Mouse (Mus musculus) urinary bladder, postnatal 25 days (tissue): ENCODE measurements around the gene Zfp941.

Experiments used
- DNase-seq: peaks from one replicate; pipeline ENCODE4 v3.0.0; 2022; ENCODE audit warnings: low spot score

Gene Zfp941

GRCm38 (mm10) chr7:140840750-140841735, 19.1 kb upstream of the Zfp941 start:
- no peak for DNase-seq

- DNase-seq: no peak
These were observed 17.6 kb upstream of the Zfp941 start for GRCm38 (mm10) chr7:140839556-140839955.

GRCm38 (mm10) chr7:140836243-140837115, 14.5 kb upstream of the Zfp941 start:
- DNase-seq: no peak

- no peak for DNase-seq
These were observed 13.7 kb upstream of the Zfp941 start for GRCm38 (mm10) chr7:140835758-140836087.

GRCm38 (mm10) chr7:140834968-140835757, 13.2 kb upstream of the Zfp941 start, which contains the start of gene Urah:
Gene Urah (plus strand): TSS chr7:140835018.
- DNase-seq: peak; percentile 44

- DNase-seq: peak; percentile 2
These were observed 11.4 kb upstream of the Zfp941 start for GRCm38 (mm10) chr7:140833341-140833740.

- peak; percentile 5 for DNase-seq
These were observed 9.5 kb upstream of the Zfp941 start for GRCm38 (mm10) chr7:140831447-140831846.

- no peak for DNase-seq
These were observed 6.3 kb upstream of the Zfp941 start for GRCm38 (mm10) chr7:140828171-140828881.

GRCm38 (mm10) chr7:140822731-140823130, 753 bp upstream of the Zfp941 start:
- DNase-seq: no peak

- no peak for DNase-seq
These were observed 699 bp downstream of the Zfp941 start for GRCm38 (mm10) chr7:140821305-140821652.

- no peak for DNase-seq
These were observed 1.8 kb downstream of the Zfp941 start for GRCm38 (mm10) chr7:140820173-140820572.

GRCm38 (mm10) chr7:140812850-140813249, 9.1 kb downstream of the Zfp941 start:
- no peak for DNase-seq

- no peak for DNase-seq
These were observed 10.3 kb downstream of the Zfp941 start for GRCm38 (mm10) chr7:140811714-140812113.

- DNase-seq: no peak
These were observed 11.5 kb downstream of the Zfp941 start for GRCm38 (mm10) chr7:140810496-140810895.

- no peak for DNase-seq
These were observed 16.3 kb downstream of the Zfp941 start for GRCm38 (mm10) chr7:140805704-140806103.

GRCm38 (mm10) chr7:140802629-140803028, 19.3 kb downstream of the Zfp941 start:
- DNase-seq: no peak

GRCm38 (mm10) chr7:140798212-140798611, 23.8 kb downstream of the Zfp941 start:
- DNase-seq: no peak

GRCm38 (mm10) chr7:140797619-140798018, 24.4 kb downstream of the Zfp941 start:
- no peak for DNase-seq

GRCm38 (mm10) chr7:140793541-140793940, 28.4 kb downstream of the Zfp941 start:
- no peak for DNase-seq

- DNase-seq: no peak
These were observed 33.9 kb downstream of the Zfp941 start for GRCm38 (mm10) chr7:140788053-140788435.

GRCm38 (mm10) chr7:140787406-140788052, 34.4 kb downstream of the Zfp941 start, which contains the start of gene Syce1:
Gene Syce1 (minus strand): TSS chr7:140787852.
- DNase-seq: no peak
